Mouse (Mus musculus): Measurements from ENCODE around the gene Ubtd2. TPM values are rescaled to one million over a fixed set of nuclear protein-coding genes. Genes with fewer than 3 reads are reported as not detected.
A peak's percentile ranks its signal among the peaks of the same experiment; 100 is the strongest.

Ubtd2 gene
- total RNA-seq (2021), result 10 to 100 TPM; 65.6 to 68.6 TPM

DNA sequence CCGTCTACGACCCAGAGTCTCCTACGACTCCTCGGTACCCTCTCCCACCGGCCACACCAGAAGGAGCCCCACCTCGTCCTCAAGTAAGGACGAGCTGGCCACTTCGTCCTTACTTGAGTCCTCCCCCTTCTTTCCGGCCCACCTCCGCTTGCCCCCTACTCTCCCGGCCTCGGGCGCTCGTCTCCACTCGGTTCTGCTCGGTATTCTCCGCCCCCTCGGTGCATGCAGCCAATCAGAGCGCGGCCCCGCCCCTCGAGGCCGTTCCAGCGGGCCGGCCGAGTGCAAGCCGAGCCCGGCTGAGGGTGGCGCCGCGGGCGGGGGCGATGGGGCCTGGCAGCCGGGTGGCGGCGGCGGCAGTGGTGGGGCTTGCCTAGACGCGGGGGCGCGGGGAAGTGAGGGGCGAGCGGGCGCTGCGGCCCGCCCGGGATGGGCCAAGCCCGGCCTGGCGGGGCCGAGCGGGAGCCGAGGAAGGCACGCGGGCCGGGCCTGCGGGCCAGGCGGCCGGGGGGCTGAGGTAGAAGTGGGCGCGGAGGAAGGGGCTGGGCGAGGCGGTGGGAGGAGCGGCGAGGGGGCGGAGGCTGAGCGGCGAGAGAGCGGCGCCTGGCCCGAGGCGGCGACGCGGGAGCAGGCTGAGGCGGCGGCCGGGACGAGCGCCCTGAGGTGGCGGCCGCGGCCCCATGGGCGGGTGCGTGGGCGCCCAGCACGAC lies at the start of gene Ubtd2:
TSS of gene Ubtd2 (plus strand) at position 571 of the 707 bp plus-strand sequence.
- intact Hi-C loops (cut with DNase I), result no loop called here
- peak; percentile 98 for DNase-seq

DNA sequence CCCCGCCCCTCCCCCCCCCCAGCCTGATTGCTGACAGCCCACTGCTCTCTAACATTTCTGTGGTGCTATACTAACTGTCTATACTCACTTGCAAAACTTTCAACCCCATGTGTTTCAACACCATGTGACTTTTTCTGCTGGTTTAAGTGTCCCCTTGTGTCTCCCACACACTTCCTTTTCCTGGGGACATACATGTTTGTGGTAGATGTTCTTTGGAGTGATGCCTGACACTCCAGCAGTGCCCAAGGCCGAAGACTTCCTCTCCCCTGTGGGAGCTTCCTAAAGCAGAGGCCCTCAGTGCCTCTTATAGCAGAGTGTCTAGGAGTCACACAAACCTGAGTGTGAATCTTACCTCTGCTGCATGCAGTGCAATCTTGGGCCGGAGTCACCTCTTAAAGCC lies 47.3 kb upstream of the Ubtd2 start:
- intact Hi-C loops (cut with DNase I), result no loop called here
- DNase-seq, result no peak

DNA sequence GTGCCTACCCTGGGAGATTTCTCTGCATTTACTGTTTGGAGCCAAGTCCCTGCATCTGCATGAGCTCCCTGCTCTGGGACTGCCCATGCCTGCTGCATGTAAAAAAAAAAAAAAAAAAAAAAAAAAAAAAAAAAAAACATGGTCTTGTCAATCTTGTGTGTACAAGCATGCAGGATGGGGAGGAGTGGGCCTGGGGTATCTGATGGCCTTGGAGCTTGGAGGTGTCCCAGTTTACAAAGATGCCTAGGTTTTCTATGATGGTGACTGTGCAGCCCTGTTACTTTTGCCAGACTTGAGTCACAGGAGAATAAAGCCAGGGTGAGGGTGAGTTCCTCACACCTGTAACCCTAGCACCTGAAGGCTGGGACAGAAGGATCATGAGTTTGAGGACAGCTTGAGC lies 46.1 kb upstream of the Ubtd2 start:
- intact Hi-C loops (cut with DNase I), result no loop called here
- no peak for DNase-seq

DNA sequence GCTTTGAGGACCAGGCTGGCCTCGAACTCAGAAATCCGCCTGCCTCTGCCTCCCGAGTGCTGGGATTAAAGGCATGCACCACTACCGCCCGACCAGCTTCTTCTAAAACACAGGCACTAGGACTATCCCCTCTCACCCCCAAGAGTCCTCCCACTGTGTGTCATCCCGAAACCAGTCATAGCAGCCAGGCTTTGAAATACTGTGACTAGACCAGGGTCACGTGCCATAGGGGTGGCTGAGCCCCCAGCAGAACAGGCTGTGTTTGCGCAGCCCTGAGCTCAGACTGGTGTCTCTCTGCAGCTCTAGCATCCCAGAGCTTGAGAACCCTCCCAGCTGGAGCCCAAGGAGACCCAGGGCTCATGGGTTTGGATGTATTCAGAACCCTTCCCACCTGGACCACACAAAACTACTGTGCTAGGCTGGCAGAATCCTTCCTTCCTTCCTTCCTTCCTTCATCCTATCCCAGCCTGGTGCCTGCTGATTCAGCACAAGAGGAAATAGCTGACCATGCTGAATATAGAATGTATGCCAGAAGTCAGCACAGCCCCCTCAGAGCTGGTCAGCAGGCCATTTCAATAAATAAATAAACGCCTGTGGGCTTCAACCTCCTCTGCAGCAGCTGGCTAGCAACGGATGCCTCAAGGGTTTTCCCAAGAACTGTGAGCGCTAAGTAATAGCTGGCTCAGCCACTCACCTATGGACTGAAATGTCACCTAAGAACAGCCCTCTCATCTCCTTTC lies 45.2 kb upstream of the Ubtd2 start:
- DNase-seq, result no peak
- intact Hi-C loops (cut with DNase I), result no loop called here

DNA sequence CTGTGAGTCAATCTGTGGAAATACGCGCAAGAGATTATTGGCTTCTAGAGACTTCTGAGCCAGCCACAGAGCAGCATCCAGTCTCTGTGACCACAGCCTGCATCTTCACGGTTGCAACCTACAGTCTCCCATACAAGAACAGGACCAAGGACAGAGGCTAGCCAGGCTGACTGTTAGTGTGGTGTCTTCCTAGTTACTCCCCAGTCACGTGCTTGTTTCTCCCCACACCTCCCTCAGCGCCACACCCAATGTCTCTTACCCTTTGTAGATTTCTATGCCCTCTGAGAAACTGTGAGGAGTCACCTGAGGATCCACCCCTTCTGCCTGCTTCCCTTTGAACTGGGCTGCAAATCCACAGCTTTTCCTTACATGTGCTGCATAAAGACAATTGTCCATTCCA lies 35.2 kb upstream of the Ubtd2 start:
- DNase-seq, result no peak
- intact Hi-C loops (cut with DNase I), result no loop called here

DNA sequence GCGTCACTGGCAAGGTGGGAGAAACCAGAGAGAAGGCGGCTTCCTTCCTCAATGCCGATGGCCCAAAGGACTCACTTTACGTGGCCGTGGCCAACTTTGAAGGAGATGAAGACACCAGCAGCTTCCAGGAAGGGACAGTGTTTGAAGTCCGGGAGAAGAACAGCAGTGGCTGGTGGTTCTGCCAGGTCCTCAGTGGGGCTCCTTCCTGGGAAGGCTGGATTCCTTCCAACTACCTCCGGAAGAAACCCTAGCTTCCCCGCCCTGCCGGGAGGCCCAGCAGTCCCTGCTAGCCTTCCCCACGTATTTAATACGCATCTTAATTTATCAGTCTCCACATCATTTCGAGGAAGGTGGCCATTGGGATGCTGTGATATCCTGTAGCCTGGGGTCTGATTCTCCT lies 31.9 kb upstream of the Ubtd2 start:
- intact Hi-C loops (cut with DNase I), result no loop called here
- DNase-seq, result peak; percentile 34

DNA sequence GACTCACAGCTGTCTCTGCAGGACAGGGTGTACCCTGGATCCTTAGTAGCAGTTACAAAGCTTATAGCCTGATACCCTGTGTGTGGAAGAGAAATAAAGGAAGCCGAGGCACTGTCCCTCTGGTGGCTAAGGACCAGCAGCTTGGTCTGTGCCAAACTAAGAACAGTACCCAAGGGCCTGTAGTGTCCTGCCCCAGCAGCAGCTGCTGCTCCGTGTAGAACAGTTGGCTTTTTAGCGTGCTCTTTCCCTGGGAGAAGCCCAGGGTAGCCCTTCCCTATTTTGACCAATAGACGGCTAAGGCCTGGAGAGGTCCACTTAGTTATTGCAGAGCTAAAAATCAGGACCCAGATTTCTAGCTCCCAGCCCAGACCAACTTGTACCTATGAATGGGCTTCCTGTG lies 30.6 kb upstream of the Ubtd2 start:
- intact Hi-C loops (cut with DNase I), result no loop called here
- DNase-seq, result no peak

DNA sequence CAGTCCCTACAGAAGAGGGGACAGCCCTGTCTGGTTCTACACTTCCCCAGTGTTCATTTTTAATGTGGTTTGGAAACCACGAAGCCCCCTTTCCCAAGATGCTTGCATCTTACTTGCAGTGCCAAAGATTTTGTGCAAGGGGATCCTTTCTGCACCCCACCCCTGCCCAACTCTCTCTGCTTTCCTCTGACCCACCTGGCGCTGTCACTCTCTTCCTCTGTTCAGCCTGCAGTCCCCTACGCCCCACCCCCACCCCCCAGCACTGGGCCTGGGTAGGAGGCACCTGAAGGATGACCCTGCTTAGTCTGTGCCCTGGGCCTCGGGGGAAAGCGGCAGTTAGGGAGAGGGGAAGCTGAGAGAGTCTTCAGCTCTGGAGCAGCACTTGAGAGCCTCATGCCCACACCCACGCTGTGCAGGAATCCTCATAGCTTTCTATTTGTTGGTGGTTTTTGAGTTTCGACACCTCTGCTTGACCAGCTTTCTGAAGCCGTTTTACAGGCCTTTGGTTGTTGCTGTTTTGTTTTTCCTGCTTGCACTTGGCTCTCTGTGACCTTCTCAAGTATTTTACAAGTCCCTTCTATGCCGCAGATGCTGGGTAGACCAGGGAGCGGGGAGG lies 30.0 kb upstream of the Ubtd2 start:
- intact Hi-C loops (cut with DNase I), result no loop called here
- no peak for DNase-seq

DNA sequence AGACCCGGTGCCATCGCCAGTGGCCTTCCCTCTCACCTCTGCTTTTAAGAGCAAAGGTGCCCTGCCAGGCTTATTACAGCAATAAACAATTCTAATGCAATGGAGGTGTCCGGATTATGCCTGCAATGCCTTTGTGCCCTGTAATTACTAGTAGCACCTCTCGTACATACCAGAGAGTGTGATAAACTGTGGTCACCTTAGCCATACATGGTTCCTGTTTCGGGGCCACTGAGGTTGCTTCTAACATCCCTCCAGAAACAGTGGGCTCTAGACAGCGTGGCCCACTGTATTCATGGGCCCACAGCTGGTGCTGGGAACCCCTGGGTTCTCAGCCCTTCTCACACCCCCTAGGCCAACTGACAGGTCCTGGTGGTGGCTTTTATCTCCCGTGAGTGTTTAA lies 27.6 kb upstream of the Ubtd2 start:
- intact Hi-C loops (cut with DNase I), result no loop called here
- DNase-seq, result no peak

DNA sequence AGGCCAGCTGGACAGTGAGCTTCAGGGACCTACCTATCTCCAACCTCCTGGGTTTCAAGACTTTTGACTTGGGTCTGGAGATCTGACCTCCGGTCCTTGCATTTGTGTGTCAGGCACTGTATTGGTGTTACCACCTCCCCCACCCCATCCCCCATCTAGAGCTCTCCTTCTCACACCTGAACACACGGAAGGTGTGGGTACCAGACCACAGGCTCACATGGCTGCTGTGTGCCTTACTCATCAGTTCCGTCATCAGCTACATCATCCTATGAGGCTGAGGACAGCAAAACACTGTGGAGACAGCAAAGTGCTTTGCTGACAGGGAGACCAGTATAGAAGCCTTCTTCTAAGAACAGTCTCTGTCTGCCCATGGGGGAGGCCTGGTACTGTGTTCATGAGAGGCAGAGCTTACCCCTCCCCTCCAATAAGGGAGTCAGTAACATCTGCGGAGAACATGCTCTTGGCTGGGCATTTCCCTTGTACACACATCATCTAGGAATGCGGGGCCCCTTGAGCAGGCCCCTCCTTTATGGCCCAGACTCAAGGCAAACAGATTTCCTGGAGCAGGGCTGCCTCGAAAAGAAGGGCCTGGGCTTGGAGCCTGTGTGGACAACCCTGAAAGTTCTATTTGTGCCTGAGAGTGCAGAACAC lies 19.6 kb upstream of the Ubtd2 start:
- no peak for DNase-seq
- intact Hi-C loops (cut with DNase I), result no loop called here

DNA sequence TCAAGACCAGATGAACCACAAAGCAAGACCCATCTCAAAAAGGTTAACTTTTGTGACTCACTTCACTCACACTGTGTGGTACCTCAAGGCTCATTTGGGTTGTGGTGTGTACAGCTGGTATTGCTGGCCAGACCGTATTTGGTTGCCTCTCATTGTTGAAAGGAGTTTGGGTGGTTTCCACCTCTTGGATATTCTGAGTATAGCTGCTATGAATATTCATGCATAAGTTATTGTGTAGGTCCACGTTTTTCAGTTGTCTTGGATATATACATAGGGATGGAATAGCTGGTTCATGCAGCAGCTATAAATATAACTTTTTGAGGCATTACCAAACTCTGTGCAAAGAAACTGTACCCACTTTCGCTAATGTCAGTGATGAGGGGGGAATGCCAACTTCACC lies 12.6 kb upstream of the Ubtd2 start:
- DNase-seq, result no peak
- intact Hi-C loops (cut with DNase I), result no loop called here

DNA sequence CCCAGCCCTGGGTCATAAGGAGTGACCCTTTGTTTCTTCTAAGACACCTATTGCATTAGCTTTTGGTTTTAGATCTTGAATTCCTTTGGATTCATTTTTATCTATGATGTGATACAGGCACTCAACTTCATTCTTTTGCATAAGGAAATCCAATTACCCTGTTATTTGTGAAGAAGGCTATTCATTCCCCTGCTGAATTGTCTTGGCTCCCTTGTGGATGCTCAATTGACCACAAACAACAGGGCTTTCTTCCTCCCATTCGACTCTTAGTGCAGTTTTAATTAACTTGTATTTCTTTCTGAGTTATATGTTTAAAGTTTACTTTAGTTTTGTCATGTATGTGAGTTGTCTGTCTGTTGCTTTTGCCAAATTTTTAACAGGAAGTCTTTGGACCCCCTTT lies 10.9 kb upstream of the Ubtd2 start:
- intact Hi-C loops (cut with DNase I), result no loop called here
- DNase-seq, result no peak

DNA sequence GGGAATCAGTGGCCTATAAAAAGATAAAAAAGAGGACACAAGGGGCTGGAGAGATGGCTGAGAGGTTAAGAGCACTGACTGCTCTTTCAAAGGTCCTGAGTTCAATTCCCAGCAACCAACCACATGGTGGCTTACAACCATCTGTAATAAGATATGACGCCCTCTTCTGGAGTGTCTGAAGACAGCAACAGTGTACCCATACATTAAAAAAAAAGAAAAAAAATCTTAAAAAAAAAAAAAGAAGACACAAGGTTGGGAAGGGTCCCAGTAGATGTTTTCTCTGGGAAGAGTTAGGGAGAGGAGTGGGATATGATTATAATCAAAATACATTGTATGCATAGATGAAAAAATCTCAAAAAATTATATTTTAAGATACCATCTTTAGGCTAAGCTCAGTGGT lies 10.0 kb upstream of the Ubtd2 start:
- intact Hi-C loops (cut with DNase I), result no loop called here
- no peak for DNase-seq

DNA sequence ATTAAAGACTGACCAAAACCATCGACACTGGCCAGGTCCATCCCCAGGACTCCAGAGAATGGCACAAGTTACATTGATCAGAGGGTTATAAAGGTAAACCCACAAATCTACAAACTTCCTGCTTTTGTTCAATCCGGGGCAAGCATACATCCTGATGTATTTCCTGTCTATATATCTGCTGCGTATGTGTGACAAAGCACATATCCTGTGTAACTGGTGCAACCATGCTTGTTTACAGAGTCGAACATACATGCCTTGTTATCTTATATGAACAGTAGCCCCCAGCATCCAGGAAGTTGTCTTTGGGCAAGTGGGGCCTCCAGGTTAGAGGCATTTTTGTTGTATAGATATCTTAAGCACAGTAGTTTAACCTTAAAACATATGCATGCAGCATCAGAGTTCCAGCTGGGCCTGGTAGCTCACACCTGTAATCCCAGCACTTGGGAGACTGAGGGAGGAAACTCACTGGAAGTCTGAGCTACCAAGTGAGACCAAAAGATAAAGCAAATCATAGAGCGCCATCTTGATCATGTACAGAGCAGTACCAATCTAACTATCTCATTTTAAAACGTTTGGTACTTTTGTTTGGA lies 9.4 kb upstream of the Ubtd2 start:
- intact Hi-C loops (cut with DNase I), result no loop called here

DNA sequence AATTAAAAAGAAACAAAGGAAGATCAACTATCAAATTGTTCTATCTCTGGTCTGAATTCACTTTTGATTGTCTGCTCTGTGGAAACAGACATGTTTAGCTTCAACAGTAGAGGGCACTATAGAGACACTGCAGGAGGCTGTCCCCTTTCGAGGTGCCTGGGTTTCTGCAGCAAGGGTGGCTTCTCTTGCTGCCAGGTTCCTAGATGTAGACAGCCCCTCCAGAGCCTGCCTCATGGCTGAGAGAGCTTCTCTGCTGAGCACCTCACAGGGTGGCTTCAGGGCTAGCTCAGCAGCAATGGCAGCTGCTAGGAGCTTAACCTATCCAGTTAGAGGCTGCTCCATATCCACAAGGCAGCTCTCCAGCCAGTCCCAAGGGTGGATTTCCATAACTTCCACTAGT lies 5.0 kb upstream of the Ubtd2 start:
- DNase-seq, result peak; percentile 41
- intact Hi-C loops (cut with DNase I), result loop anchor here (2.0 kb wide), 1 partner anchor 143 kb away; no protein-coding TSS in a partner anchor

More for the DNA sequence above, 9.4 kb upstream of the Ubtd2 start:
- no peak for DNase-seq

DNA sequence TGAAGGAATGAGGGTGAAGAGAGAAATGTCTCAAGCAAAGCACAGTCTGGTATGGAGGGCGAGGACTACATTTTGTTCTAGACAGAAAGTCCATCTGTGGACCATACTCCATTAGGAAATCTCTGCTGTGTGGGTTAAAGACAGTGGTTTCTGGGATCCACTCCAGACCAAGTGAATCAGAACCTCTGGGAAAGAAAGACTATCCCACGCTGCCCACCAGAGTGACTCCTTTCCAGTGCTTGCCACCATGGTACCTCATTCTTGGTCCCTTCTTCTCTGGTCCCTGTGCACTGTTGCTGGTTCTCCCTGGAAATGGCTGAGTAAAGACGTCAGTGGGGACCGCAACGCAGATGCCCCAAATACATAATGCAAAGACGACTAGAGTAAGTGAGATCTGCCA lies 3.9 kb upstream of the Ubtd2 start:
- intact Hi-C loops (cut with DNase I), result loop anchor here (2.0 kb wide), 1 partner anchor 141 kb away; no protein-coding TSS in a partner anchor
- DNase-seq, result no peak

DNA sequence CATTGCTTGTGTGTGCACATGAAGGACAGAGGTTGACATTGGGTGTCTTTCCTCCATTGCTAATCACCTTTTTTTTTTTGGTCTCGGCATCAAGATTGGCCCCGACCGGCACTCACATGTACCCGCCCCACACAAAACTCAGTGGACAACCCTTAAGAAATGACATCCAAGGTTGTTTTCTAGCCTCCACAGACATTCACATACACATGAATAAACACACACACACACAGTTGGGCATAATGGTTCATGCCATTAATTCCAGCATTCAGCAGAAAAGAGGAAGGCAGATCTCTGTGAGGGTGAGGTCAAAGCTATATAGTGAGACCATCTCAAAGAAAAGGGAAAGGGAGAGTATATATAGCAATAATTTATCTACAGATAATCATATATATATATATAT lies 2.4 kb upstream of the Ubtd2 start:
- intact Hi-C loops (cut with DNase I), result no loop called here
- no peak for DNase-seq

DNA sequence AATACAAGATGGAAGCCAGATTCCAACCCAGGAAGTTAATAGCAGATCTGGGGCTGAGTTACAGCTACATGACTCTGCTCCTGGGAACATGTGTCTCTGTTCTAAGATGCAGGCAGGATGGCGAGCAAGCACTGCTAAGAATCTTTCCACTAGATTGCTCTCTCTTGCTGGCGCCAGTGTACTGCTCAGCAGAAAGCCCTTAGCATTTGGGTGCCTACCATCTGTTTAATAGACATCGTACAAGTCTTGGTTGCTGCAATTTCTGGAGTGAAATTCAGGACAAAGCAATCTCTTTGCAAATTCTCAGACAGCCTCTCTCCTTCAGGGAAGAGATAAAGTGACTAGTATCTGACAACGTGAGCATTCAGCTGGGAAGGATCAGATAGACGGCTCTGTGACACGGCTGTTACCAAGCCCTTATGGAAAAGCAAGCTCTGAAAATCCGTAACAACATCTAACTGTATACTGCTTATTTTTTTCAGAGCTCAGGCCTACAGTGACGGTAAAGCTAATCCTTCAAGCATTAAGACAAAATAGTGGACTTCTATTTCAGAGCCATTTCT lies 1.7 kb upstream of the Ubtd2 start:
- DNase-seq, result peak; percentile 3
- intact Hi-C loops (cut with DNase I), result no loop called here

DNA sequence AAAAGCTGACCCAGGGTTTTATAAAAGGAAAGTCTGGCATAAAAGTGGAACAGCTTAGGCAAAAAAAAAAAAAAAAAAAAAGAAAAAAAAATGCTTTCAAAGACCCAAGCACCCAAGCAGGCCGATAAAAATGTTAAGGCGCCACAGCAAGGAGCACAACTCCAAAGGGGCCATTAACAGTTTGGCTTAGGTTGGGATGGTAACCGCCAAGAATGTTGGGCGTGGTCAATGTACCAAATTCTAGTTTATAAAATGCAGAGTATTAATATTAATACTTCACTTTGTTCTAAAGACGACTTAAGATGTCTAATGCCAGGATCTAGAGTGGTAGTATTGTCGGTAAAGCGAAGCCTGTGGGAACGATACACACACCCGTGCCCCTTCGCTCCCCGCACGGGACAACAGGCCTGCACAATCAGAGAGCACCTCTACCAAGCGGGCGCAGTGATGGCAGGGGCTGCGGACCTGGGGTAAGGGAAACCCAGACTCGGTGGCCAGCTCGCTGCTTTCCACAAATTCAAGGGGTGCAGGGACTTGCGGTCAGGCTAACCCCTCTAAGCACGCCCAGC lies 855 bp upstream of the Ubtd2 start:
- DNase-seq, result no peak
- intact Hi-C loops (cut with DNase I), result no loop called here

DNA sequence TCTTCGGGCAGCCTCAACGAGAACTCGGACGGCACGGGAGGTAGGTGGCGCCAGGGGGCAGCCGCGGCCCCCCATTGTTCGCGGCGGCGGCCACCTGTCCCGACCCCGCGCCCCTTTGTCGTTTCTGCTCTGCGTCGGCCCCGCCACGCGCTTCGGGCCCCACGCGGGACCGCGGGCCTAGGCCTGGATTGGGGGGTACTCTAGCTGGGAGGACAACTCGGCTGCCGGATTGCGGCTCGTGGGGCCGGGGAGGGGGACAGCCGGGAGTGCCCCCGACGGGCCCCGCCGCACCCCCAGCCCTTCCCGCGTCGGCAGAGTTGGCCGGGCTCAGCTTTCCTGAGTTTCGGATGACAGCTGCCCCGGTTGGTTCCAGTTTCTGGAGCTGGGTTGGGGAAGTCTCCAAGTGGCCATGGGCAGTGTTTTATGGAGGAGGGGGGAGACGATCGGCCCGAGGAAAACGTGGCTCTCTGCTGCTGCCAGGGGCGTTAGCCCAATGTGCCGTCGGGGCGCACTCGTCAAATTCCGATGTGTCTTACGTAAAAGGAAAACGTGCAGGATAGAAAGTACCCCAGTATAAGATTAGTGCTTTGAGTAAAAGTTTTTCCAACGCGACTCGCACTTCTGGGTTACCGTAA lies 454 bp downstream of the Ubtd2 start:
- intact Hi-C loops (cut with DNase I), result no loop called here
- DNase-seq, result peak; percentile 54

Data from left cerebral cortex, postnatal 4 days (tissue).